8 mouse cellular contexts compared by ENCODE assay signal in genomic region chr1:97998961-97999360, GRCm38 (mm10).
DNase-seq lines count a peak whose midpoint lies in the region; ATAC-seq and TF ChIP-seq lines count a peak whose summit lies in the region.
"Not testable (repeated sequence)": the region's sequence is repeated elsewhere in the genome, so short reads cannot be mapped to it uniquely, and the experiment has no call there.

No protein-coding gene starts in this region.

- H3K9ac ChIP-seq in lung, embryonic 14.5 days; stomach, postnatal 0 days (ENCODE audit: low read length): not testable (repeated sequence)

- not testable (repeated sequence) for H3K4me2 ChIP-seq in lung, embryonic 14.5 days; stomach, postnatal 0 days (replicated peaks; ENCODE audit: low read depth)

- not testable (repeated sequence) for TF ChIP-seq POLR2A in brain, embryonic 14.5 days (IDR thresholded peaks at IDR 0.05; ENCODE audit: borderline replicate concordance, extremely low read depth, insufficient read depth, insufficient read length, poor library complexity, severe bottlenecking)

- not testable (repeated sequence) for H3K9me3 ChIP-seq in lung, embryonic 14.5 days (ENCODE audit: low read depth, low read length); stomach, postnatal 0 days (ENCODE audit: control insufficient read depth, low read length)

- TF ChIP-seq EP300 in stomach, postnatal 0 days (optimal IDR thresholded peaks at IDR 0.05) = not testable (repeated sequence)

- TF ChIP-seq CTCF in brain, embryonic 14.5 days (IDR thresholded peaks at IDR 0.05; ENCODE audit: borderline replicate concordance, extremely low read depth, insufficient read depth, insufficient read length); lung, embryonic 14.5 days (IDR thresholded peaks at IDR 0.05; ENCODE audit: low read depth); stomach, postnatal 0 days (IDR thresholded peaks at IDR 0.05; ENCODE audit: low read depth): not testable (repeated sequence)

- not testable (repeated sequence) for H3K36me3 ChIP-seq in lung, embryonic 14.5 days (ENCODE audit: insufficient read depth); stomach, postnatal 0 days (ENCODE audit: control insufficient read depth, insufficient read depth, low read length)

- H3K27me3 ChIP-seq in lung, embryonic 14.5 days (ENCODE audit: insufficient read depth, low read length); stomach, postnatal 0 days (ENCODE audit: control insufficient read depth, insufficient read depth, low read length): not testable (repeated sequence)

- WGBS in lung, embryonic 14.5 days = 38% methylated on average over 5 of the region's 5 CpGs
- WGBS in stomach, postnatal 0 days = 42% methylated on average over 5 of the region's 5 CpGs

- H3K27ac ChIP-seq in lung, embryonic 14.5 days (ENCODE audit: low read depth); stomach, postnatal 0 days (replicated peaks): not testable (repeated sequence)

- not testable (repeated sequence) for H3K4me1 ChIP-seq in lung, embryonic 14.5 days (ENCODE audit: insufficient read depth); stomach, postnatal 0 days (replicated peaks; ENCODE audit: control insufficient read depth, insufficient read depth)

- not testable (repeated sequence) for ATAC-seq in lung, embryonic 14.5 days (ENCODE audit: insufficient read depth); stomach, postnatal 0 days (ENCODE audit: low FRiP score, low TSS enrichment)

- H3K4me3 ChIP-seq in lung, embryonic 14.5 days (ENCODE audit: low read depth, low read length); stomach, postnatal 0 days (ENCODE audit: low read depth, low read length): not testable (repeated sequence)

- peak; percentile 12 for DNase-seq in MN1 (ENCODE audit: low spot score)
- peak; percentile 61 for DNase-seq in adrenal gland, postnatal 10 days
- peak; percentile 67 for DNase-seq in brain, embryonic 14.5 days (ENCODE audit: low read depth)
- DNase-seq in heart, postnatal 4 days = peak; percentile 42
- DNase-seq in kidney, postnatal 4 days = peak; percentile 8 to 22
- peak; percentile 79 for DNase-seq in lung, embryonic 14.5 days
- DNase-seq in lung, postnatal 36 days = peak; percentile 84
- peak; percentile 46 for DNase-seq in stomach, postnatal 0 days (ENCODE audit: low spot score)

Comparison
In these comparisons a context has a peak if more than half of its experiments do, and no peak if none do; other contexts are left out.
1. DNase-seq: peak in every context shown above with its lines; median percentile 84 in lung, postnatal 36 days; 79 in lung, embryonic 14.5 days; 67 in brain, embryonic 14.5 days; 61 in adrenal gland, postnatal 10 days; 46 in stomach, postnatal 0 days; 42 in heart, postnatal 4 days; 15 in kidney, postnatal 4 days; 12 in MN1.